Mouse (Mus musculus): ENCODE results near the gene Naa20. TPM values are rescaled to one million over a fixed set of nuclear protein-coding genes. Genes with fewer than 3 reads are reported as not detected.

Naa20 gene
- polyA plus RNA-seq, 1 experiment from 2014 or later: 122 TPM

GRCm38 (mm10) chr2:145882398-145882797 is 19.5 kb upstream of the Naa20 start:
- Histone ChIP-seq H3K36me3 (ENCODE audit: control insufficient read depth, insufficient read depth, low read length) (peaks cover 6% of the 10 kb centered on the region; the same call in 1 of the 2 replicates), H3K4me3 (ENCODE audit: low read depth, low read length) (no peak overlapping the region), H3K4me2 (ENCODE audit: low read length) (no peak overlapping the region), H3K27ac (ENCODE audit: low read length) (no peak overlapping the region), H3K27me3 (ENCODE audit: control insufficient read depth, insufficient read depth, low read depth, low read length) (no peaks in the 10 kb centered on the region), H3K9me3 (replicated peaks; ENCODE audit: control insufficient read depth, low read length, poor library complexity, severe bottlenecking) (no peaks in the 10 kb centered on the region), H3K9ac (ENCODE audit: low read depth, low read length) (no peak overlapping the region), H3K4me1 (ENCODE audit: control insufficient read depth, insufficient read depth, low read length) (no peaks in the 10 kb centered on the region)
- ATAC-seq: no peak
- WGBS: 20% methylated on average over 2 of the region's 2 CpGs

- 41% methylated on average over 17 of the region's 17 CpGs for WGBS
- H3K36me3 ChIP-seq (ENCODE audit: control insufficient read depth, insufficient read depth, low read length): peaks cover 6% of the 10 kb centered on the region; the same call in 1 of the 2 replicates
- no peaks in the 10 kb centered on the region for H3K9me3 ChIP-seq (replicated peaks; ENCODE audit: control insufficient read depth, low read length, poor library complexity, severe bottlenecking)
- ATAC-seq: no peak
- H3K4me3 ChIP-seq (ENCODE audit: low read depth, low read length): no peak overlapping the region
- no peaks in the 10 kb centered on the region for H3K27me3 ChIP-seq (ENCODE audit: control insufficient read depth, insufficient read depth, low read depth, low read length)
- no peak overlapping the region for H3K4me2 ChIP-seq (ENCODE audit: low read length)
- no peaks in the 10 kb centered on the region for H3K4me1 ChIP-seq (ENCODE audit: control insufficient read depth, insufficient read depth, low read length)
- peak overlapping the region; percentile 64 for H3K27ac ChIP-seq (ENCODE audit: low read length)
- H3K9ac ChIP-seq (ENCODE audit: low read depth, low read length): no peak overlapping the region
Measured at GRCm38 (mm10) chr2:145884036-145884912, 17.6 kb upstream of the Naa20 start.

GRCm38 (mm10) chr2:145884913-145885785 is 16.8 kb upstream of the Naa20 start:
- no peak overlapping the region for H3K27ac ChIP-seq (ENCODE audit: low read length)
- WGBS: 79% methylated on average over 14 of the region's 14 CpGs
- no peaks in the 10 kb centered on the region for H3K9me3 ChIP-seq (replicated peaks; ENCODE audit: control insufficient read depth, low read length, poor library complexity, severe bottlenecking)
- no peaks in the 10 kb centered on the region for H3K27me3 ChIP-seq (ENCODE audit: control insufficient read depth, insufficient read depth, low read depth, low read length)
- no peak overlapping the region for H3K9ac ChIP-seq (ENCODE audit: low read depth, low read length)
- H3K4me2 ChIP-seq (ENCODE audit: low read length): no peak overlapping the region
- peaks cover 6% of the 10 kb centered on the region; the same call in 1 of the 2 replicates for H3K36me3 ChIP-seq (ENCODE audit: control insufficient read depth, insufficient read depth, low read length)
- no peak for ATAC-seq
- H3K4me1 ChIP-seq (ENCODE audit: control insufficient read depth, insufficient read depth, low read length): no peaks in the 10 kb centered on the region
- no peak overlapping the region for H3K4me3 ChIP-seq (ENCODE audit: low read depth, low read length)

- Histone ChIP-seq H3K4me1 (ENCODE audit: control insufficient read depth, insufficient read depth, low read length) (no peaks in the 10 kb centered on the region), H3K4me3 (ENCODE audit: low read depth, low read length) (no peak overlapping the region), H3K27ac (ENCODE audit: low read length) (no peak overlapping the region), H3K36me3 (ENCODE audit: control insufficient read depth, insufficient read depth, low read length) (peaks cover 6% of the 10 kb centered on the region; the same call in 1 of the 2 replicates), H3K4me2 (ENCODE audit: low read length) (no peak overlapping the region), H3K9ac (ENCODE audit: low read depth, low read length) (no peak overlapping the region), H3K27me3 (ENCODE audit: control insufficient read depth, insufficient read depth, low read depth, low read length) (no peaks in the 10 kb centered on the region), H3K9me3 (replicated peaks; ENCODE audit: control insufficient read depth, low read length, poor library complexity, severe bottlenecking) (no peaks in the 10 kb centered on the region)
- WGBS: 68% methylated on average over 14 of the region's 14 CpGs
- no peak for ATAC-seq
Measured at GRCm38 (mm10) chr2:145887937-145888765, 13.7 kb upstream of the Naa20 start.

- Histone ChIP-seq H3K36me3 (ENCODE audit: control insufficient read depth, insufficient read depth, low read length) (peaks cover 6% of the 10 kb centered on the region; the same call in 1 of the 2 replicates), H3K4me2 (ENCODE audit: low read length) (no peak overlapping the region), H3K27ac (ENCODE audit: low read length) (no peak overlapping the region), H3K4me1 (ENCODE audit: control insufficient read depth, insufficient read depth, low read length) (no peaks in the 10 kb centered on the region), H3K27me3 (ENCODE audit: control insufficient read depth, insufficient read depth, low read depth, low read length) (no peaks in the 10 kb centered on the region), H3K9me3 (replicated peaks; ENCODE audit: control insufficient read depth, low read length, poor library complexity, severe bottlenecking) (no peaks in the 10 kb centered on the region), H3K9ac (ENCODE audit: low read depth, low read length) (no peak overlapping the region), H3K4me3 (ENCODE audit: low read depth, low read length) (no peak overlapping the region)
- 70% methylated on average over 6 of the region's 6 CpGs for WGBS
- no peak for ATAC-seq
Measured at GRCm38 (mm10) chr2:145888766-145889480, 13.0 kb upstream of the Naa20 start.

GRCm38 (mm10) chr2:145890571-145890970 is 11.3 kb upstream of the Naa20 start:
- Histone ChIP-seq H3K36me3 (ENCODE audit: control insufficient read depth, insufficient read depth, low read length) (peaks cover 5% of the 10 kb centered on the region; the same call in 1 of the 2 replicates), H3K4me1 (ENCODE audit: control insufficient read depth, insufficient read depth, low read length) (no peaks in the 10 kb centered on the region), H3K9me3 (replicated peaks; ENCODE audit: control insufficient read depth, low read length, poor library complexity, severe bottlenecking) (no peaks in the 10 kb centered on the region), H3K27me3 (ENCODE audit: control insufficient read depth, insufficient read depth, low read depth, low read length) (no peaks in the 10 kb centered on the region), H3K4me2 (ENCODE audit: low read length) (no peak overlapping the region), H3K9ac (ENCODE audit: low read depth, low read length) (no peak overlapping the region), H3K27ac (ENCODE audit: low read length) (no peak overlapping the region), H3K4me3 (ENCODE audit: low read depth, low read length) (no peak overlapping the region)
- WGBS: 93% methylated on average over 2 of the region's 2 CpGs
- no peak for ATAC-seq

- no peaks in the 10 kb centered on the region for H3K27me3 ChIP-seq (ENCODE audit: control insufficient read depth, insufficient read depth, low read depth, low read length)
- no peak overlapping the region for H3K27ac ChIP-seq (ENCODE audit: low read length)
- H3K4me2 ChIP-seq (ENCODE audit: low read length): no peak overlapping the region
- H3K9ac ChIP-seq (ENCODE audit: low read depth, low read length): no peak overlapping the region
- no peaks in the 10 kb centered on the region for H3K4me1 ChIP-seq (ENCODE audit: control insufficient read depth, insufficient read depth, low read length)
- WGBS: 100% methylated on average over 6 of the region's 6 CpGs
- ATAC-seq: no peak
- no peaks in the 10 kb centered on the region for H3K9me3 ChIP-seq (replicated peaks; ENCODE audit: control insufficient read depth, low read length, poor library complexity, severe bottlenecking)
- H3K36me3 ChIP-seq (ENCODE audit: control insufficient read depth, insufficient read depth, low read length): no peaks in the 10 kb centered on the region
- H3K4me3 ChIP-seq (ENCODE audit: low read depth, low read length): no peak overlapping the region
Measured at GRCm38 (mm10) chr2:145893756-145894155, 8.1 kb upstream of the Naa20 start.

GRCm38 (mm10) chr2:145898106-145898505 is 3.8 kb upstream of the Naa20 start:
- no peak overlapping the region for H3K27ac ChIP-seq (ENCODE audit: low read length)
- H3K4me1 ChIP-seq (ENCODE audit: control insufficient read depth, insufficient read depth, low read length): no peaks in the 10 kb centered on the region
- no peak for ATAC-seq
- no peaks in the 10 kb centered on the region for H3K27me3 ChIP-seq (ENCODE audit: control insufficient read depth, insufficient read depth, low read depth, low read length)
- 81% methylated on average over 9 of the region's 9 CpGs for WGBS
- no peaks in the 10 kb centered on the region for H3K36me3 ChIP-seq (ENCODE audit: control insufficient read depth, insufficient read depth, low read length)
- H3K9ac ChIP-seq (ENCODE audit: low read depth, low read length): no peak overlapping the region
- H3K4me2 ChIP-seq (ENCODE audit: low read length): no peak overlapping the region
- no peak overlapping the region for H3K4me3 ChIP-seq (ENCODE audit: low read depth, low read length)
- no peaks in the 10 kb centered on the region for H3K9me3 ChIP-seq (replicated peaks; ENCODE audit: control insufficient read depth, low read length, poor library complexity, severe bottlenecking)
